Mouse (Mus musculus) layer of hippocampus, adult 8-10 months (tissue): ENCODE measurements around the gene Cyb5rl. TPM values are rescaled to one million over a fixed set of nuclear protein-coding genes. Genes with fewer than 3 reads are reported as not detected.

Experiments
- DNase-seq, 2 experiments: peaks; one replicate each; pipeline ENCODE4 v3.0.0; 2022; ENCODE audit warnings: low spot score in 2 of 2
- total RNA-seq, 4 experiments: library from RNA; stranded (reverse); gene quantifications; 2 replicates each; pipeline ENCODE4 v1.2.4; 2022

Cyb5rl gene
- total RNA-seq, 4 experiments from 2014 or later = 6.0 to 10.5 (median 7.5) TPM

DNA sequence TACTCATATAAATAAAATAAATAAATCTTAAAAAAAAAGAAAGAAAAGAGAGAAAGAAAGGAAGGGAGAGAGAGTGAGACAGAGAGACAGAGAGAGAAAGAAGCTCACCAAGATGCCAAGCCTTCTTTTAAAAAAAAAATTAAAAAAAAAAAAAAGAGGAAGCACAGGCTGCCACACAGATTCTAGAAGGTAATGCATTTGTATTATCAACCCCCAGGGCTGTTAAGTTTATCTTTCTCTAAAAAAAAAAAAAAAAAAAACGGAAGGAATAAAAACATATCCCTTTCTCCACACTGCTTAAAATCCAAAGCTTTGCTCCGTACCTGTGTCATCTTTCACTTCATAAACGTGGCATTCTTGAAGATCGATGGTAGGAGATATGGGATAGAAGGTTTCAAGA lies 5.2 kb upstream of the Cyb5rl start:
- no peak for DNase-seq

DNA sequence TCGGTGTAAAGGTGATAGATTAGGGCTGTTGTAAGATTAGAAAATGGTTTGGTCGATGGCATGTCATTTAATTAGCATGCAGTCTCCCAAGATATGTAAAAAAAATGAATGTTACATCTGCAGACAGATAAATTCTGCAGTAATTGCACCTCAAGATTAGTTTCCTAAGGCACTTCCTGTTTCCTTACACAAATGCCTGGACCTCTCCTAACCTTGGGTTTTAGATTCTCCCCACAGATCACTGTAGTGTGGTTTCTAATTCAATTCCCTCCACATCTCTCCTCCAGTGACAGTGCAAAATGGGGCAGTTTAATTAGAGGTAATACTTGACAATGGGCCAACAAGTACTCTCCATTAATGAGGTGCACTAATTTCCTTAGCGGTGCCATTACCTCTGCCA lies 3.6 kb upstream of the Cyb5rl start:
- no peak for DNase-seq

DNA sequence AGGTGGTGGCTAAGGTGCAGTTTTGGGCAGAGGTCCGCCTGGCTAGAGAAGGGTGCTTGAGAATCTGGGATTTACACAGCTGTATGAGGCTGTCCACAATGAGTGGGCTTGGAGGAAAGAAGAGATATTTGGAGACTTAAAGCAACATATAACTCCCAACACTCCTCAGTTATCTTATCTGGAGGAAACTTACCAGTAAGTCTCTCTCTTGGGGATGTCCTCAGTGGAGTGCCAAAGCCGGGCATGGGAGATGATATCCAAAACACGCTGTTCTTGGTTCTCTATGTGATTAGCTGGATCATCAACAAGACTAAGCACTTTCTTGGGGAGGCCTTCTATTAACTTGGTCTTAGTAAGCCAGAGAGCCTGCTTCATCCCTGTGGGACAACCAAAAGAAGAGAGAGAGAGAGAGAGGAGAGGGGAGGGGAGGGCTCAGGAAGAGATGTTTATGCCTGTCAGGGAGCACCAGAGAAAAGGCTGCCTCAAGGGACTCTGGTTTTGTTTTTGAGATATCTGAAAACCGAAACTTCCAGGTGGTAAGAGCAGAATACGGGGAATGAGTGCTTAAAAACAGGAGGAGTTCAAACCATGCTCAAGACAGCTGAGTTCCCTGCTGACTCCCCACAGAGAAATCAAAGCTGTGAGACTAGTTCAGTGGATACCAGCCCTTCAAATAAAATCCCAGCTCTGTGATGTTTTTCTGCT lies 2.2 kb upstream of the Cyb5rl start:
- DNase-seq = no peak

DNA sequence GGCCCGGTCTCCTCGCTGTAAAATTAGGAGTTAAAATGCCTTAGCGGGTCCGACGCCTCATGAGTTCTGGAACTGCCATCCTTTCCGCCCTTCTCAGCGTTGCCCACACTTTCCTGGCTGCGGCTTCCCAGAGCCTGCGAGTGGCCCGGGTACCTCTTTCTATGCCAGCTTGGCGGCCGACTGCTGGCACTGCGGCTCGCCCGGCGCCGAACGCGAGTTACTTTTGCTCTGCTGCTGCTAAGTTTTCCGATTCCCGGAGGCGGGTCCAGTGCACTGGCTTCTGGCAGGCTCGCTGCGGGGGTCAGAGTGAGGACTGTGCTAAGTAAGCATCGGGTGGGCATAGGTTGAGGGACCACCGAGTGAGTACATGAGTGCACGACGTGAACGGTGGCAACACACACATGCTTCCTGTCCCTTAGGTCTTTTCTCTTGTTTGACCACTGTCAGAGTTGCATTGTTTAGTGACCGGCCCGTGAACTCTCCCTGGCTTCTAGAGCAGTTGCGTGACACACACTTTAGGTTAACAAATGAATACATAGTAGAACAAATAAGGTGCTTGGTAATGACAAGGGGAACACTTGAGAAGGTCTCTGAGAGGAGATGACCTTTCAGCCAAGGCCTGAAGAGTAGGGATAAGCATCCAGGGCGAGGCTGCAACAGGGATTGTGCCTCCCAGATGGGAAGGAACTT lies 508 bp downstream of the Cyb5rl start:
- no peak for DNase-seq

DNA sequence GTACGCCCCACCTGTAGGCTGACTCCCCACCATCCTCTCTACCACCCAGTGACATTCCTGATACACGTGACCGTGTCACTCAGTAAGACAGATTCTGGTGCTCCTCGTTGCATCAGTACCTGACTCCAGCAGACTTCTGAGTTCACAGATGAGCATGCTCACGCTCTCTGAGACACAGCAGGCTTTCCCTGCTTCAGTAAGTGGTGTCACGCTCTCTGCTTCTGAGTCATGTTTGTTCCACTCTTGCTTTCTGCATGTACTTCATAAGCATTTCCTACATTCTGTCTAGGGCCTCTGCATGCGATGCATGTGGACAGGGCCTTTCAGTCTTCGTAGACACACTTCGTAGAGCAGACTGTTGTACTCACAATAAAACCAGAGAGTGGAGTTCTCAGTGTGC lies 5.6 kb downstream of the Cyb5rl start:
- DNase-seq = no peak

DNA sequence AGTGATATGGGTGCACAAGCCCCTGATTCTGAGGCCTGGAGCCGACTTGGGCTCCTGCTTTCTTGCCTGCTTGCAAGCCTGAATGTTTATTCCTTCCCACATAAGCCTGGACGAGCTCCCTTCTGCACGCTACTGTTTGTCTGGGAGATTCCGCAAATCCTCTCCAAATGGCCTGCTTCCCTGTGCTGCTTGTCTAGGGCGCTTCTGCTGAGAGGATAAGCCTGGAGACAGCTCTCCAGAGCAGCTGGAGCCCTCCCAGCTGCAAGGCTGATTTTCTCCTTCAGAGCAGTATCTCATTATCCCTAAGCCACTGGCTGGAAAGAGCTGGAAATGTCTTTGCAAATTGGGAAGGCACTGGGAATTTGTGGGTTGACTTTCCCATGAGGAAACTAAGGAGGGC lies 8.7 kb downstream of the Cyb5rl start:
- peak; percentile 34 to 35 for DNase-seq

DNA sequence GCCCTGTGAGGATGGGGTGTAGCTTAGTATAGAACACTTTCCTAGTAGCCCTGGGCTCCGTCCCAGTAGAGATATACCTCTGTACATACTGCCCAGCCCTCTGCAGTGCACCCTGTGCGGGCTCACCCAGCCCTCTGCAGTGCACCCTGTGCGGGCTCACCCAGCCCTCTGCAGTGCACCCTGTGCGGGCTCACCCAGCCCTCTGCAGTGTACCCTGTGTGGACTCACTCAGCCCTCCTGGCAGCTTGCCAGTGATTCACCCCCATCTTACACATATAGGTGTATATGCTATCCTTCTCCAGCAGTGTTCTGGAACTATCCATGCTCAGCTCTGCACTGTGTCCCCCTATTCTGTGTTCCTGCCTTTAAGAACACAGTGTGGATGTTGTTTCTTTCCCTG lies 12.1 kb downstream of the Cyb5rl start:
- no peak for DNase-seq

DNA sequence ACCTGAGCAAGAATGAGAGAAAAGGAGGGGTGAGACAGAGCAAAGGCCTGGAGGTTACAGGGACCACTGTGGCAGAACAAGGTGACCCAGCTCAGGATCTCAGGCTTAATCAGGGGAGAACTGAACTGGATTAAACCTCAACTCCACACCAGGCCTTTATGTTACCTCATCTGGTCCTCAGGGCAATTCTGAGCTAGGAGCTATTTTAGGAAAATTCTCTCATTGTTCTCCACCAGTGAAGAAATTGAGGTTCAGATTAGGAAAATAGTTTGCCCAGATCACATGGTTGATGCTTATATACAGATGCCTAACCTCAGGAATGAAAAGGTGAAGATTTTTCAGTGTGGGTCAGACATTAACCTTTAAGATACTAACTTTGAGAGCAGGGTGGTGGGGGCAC lies 12.9 kb downstream of the Cyb5rl start:
- DNase-seq = no peak

DNA sequence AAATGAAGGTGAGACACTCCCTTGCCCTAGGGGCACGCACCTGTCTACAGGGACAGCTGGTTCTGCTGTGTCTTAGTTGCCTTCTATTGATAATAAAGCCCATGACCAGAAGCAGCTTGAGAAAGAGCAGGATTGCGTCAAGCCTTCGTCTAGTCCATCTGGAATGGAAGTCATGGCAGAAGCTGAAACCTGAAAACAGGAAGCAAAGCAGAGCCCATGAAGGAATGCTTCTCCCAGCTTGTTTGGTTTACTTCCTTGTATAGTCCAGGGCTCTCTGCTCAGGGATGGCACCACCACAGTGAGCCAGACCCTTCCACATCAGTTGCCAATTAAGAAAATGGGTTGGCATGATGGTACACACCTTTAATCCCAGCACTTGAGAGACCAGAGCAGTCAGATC lies 15.4 kb downstream of the Cyb5rl start:
- no peak for DNase-seq

DNA sequence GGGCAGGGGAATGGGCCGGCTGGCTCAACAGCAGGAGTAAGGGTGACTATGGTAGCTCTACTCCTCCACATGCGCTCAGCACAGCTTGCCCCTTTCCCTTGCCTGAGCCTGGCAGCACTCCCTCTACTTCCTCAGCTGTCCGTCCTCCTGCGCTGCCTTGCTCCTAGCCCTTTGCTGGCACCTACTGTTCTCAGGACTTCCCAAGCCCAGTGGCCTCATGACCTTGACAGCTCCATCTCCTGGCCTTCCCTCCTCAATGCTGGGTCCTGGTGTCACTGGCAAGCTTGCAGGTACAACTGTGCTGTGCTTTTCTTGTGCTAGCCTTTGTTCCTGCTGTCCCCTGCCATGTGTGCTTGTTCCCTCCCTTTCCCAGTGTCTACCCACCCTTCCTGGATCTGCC lies 16.3 kb downstream of the Cyb5rl start:
- no peak for DNase-seq

DNA sequence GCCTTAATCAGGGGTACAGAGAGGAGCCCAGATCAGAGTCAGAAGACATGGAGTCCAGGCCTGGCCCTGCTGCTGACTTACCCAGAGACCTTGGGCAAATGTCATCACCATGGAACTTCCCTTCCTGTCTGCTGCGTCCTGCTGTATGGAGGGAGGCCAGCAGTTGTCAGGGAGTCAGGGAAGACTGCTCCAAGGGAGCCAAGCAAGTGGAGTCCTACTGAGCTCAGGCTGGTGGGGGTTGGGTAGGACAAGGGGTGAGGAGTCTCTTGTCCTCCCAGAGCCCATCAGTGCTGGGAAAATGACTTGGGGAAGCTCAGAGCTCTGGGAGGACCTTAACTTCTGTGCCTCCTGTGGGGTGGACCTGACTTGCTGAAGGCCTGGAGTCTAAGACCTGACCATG lies 17.6 kb downstream of the Cyb5rl start:
- no peak for DNase-seq

DNA sequence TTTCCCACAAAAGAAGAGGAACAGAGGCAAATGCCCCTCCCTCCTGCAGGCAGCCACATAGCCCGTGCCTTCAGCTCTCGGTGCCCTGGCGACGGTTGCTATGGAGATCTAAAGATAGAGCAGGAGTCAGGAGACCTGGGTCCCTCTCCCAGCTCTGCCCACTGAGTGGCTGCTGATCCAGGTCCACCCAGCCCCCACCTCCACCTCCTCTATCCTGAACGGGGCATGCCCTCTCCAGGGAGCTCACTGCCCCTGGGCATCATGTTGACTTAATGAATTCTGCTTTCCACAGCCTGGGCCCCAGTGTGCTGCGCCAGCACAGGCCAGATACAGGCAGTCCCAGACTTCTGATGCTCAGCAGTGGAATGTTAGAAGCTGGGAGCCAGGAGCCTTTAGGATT lies 18.1 kb downstream of the Cyb5rl start:
- peak; percentile 75 to 85 for DNase-seq

DNA sequence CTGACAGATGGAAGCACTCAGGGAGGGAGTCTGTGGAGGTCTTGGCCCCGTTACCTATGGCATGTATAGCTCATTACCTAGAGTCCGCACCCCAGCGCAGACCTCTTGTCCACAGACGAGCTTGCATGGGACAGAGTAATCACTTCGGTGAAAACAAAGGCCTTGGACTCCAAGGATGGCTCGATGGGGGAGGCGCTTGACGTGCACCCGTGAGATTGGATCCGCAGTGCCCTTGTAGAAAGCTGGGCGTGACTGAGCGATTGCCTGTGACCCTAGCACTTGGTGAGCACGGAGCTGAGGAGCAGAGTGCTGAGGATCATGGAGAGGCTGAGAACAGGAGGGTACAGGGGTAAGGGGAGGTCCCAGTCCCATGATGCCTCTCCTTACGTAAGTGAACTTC lies 24.9 kb downstream of the Cyb5rl start:
- no peak for DNase-seq

DNA sequence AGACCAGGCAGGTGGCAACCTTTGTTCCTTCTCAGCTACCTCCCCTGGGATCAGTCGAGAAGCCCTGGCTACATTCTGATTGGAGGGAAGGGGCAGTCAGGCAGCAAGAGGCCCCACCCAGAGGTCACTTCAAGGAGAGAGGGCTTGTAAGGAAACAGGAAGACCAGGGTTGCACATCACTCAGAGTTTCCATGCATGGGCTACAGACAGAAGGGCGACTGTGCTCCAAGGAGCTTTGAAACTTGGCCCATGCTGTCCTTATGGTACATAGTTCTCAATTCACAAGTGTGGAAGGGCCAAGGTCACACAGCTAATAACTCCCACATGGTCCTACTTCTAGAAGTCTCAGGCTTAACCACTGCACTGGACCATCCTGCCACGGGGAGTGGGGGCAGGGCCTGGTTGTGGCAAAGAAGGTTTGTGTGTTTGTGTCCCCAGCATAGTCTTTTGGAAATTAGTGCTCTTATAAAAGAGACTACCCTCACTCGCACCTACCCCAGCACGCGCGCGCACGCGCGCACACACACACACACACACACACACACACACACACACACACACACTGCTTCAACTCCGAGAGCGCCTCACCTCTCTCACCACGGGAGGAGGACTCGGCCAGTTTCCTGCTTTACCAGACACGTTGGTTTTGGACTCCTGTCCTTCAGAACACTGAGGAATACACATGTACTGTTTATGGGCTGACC lies 27.8 kb downstream of the Cyb5rl start:
- no peak for DNase-seq

DNA sequence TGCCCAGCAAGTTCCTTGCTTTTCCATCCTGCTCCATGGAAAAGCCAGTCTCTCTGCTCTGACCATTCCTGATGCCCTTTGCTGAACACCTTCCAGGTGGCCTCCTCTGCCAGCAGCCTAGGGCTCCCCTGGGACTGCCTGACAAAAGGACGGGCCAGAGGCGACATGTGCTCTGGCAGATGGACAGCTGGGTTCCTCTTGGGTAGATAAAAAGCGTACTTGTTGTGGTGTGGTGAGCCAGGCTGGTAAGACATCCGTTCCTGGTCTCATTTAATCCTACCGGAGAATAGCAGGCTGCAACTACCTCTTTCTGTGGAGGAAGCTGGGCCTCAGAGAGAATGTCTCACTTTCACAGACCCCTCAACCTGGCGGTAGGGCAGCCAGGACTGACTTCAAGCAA lies 29.3 kb downstream of the Cyb5rl start:
- DNase-seq = no peak

DNA sequence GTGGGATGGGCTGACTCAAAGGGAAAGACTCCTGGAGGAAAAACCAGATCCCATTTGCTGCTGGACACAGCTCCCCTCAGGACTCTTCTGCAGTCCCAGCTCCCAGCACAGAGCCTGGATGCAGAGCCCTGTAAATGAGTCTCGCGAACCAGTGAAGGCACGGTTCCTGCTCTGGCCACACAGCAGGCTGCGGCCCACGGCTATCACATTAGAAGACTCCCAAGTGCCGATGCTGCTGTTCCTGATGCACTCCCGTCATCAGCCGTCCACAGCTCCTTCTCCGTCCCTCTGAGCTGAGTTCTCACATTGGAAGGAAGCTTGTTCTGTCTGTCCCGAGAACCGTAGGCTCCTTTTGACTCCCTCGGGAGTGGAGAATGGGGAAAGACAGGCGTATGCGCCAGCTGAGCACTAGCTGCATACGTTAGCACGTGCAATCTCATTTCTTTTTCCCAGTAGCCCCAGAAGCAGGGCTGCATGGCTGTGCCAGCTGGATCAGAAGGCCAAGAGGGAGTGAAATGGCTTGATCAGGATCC lies 30.1 kb downstream of the Cyb5rl start, which contains the start of gene Cdcp2:
Gene Cdcp2, plus strand, starts transcription at position 51 of the 533 bp plus-strand sequence.
- DNase-seq = no peak

DNA sequence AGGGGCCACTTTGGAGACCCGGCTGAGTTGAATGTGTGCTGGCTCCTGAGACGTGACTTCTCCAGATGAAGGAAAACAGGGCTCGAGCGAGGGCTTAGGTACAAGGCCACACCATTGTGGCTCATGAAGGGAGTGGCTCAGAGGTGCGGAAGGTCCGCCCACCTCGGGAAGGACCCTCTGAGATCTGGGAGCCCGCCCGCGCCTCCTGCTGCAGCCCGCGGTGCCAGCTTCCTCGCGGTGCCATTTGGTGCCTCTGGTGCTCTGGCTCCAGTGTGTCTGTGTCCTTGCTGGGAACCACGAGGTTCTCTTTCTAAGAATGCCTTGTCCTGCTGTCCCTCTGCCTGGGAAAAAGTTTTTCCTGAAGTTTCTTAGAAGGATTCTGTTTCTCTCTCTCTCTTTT lies 31.1 kb downstream of the Cyb5rl start:
- no peak for DNase-seq

DNA sequence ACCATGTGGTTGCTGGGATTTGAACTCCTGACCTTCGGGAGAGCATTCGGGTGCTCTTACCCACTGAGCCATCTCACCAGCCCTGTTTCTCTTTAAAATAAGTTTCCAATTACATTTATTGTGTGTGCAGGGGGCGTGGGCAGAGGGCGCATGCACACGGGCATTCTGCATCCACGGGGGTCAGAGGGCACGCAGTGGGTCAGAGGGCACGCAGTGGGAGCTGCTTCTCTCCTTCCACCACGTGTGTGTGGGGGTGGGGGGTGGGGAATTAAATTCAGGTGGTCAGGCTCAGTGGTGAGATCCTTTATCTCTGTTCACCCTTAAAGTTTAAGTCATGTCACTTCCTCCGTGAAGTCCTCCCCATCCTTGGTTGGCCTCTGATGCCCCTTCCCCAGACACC lies 31.6 kb downstream of the Cyb5rl start:
- no peak for DNase-seq

DNA sequence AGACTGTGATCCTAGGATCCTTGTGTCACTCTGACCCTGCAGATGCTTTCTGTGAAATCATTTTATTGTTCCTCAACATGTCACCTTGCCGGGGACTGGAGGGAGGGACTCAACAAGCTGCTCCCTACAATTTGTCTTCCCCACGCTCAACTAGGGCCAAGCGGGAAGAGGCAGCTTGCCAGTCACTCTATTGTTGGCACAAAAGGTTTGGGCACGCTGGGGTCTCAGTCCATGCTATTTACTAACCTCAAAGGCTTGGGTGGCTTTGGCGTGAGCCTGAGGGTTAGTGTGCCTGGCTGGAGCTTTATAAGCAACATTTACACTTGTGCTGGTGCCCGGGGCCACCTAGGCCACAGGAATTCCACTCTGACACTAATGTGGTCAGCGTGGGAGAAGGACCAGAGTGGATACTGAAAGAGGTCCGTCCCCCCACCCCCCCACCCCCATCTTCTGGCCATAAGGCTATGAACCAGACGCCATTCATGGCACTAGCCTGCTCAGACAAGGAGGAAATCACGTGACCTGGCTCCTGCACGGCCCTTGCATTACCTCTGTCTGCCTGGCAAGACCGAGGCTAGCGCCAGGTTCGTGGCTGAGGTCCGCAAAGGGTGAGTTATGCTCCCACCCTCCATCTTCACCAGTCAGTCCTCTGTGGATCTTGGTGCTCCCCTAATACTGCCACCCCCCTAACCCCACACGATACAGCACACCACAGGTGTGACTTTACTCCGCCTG lies 32.2 kb downstream of the Cyb5rl start:
- no peak for DNase-seq

DNA sequence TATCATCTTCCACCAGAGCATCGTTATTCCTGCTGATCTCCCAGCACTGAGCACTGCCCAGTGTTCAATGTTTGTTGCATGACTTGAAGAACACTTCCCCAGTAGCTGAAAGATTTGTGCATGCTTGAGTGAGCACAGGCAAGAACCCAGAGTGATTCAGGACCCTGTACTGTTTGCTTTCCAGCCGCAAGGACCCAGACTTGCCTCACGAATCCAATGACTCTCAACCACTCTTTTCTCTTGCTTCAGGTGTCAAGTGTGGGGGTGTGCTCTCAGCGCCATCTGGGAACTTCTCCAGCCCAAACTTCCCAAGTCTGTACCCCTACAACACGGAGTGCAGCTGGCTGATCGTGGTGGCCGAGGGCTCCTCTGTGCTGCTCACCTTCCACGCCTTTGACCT lies 35.4 kb downstream of the Cyb5rl start:
- no peak for DNase-seq

DNA sequence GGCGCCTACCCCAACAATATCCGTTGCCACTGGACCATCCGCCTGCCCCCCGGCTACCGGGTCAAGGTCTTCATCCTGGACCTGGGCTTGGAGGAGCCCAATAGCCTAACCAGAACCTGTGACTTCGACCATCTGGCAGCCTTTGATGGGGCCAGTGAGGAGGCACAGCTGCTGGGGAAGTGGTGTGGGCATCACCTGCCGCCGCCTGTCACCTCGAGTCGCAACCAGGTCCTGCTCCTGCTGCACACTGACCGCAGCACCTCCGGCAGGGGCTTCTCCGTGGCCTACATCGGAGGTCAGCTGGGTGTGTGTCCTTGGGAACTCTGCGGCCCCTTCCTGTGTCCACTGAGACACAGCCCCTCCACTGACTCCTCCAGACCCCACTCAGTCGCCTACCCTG lies 40.0 kb downstream of the Cyb5rl start:
- no peak for DNase-seq

DNA sequence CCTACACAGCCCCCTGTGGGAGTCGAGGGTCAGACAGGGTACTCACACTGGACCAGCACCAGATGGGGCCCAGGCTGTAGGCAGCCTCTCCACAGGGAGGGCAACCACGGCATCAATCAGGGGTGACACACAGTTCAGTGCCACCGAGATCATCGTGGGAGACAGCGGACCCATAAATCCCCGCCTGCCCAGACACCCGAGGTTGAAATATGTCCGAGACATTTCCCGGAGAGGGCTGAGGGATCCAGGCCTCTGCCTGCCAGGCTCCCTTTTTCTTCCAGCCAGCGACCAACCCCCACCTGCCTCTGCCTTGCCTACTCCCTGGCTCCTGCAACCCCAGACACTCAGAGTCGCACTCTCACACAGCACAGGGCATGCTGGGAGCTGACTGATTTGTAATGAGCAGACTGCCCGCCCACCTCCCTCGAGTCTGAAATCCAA lies 41.5 kb downstream of the Cyb5rl start:
- no peak for DNase-seq
